Mouse (Mus musculus): ENCODE results near the gene Hoxb8.

GRCm38 (mm10) chr11:96314671-96315343 lies 33.1 kb downstream of the Hoxb8 start:
- no peak for TF ChIP-seq CTCF (IDR thresholded peaks at IDR 0.05; ENCODE audit: low read depth, low read length)
- no peak for TF ChIP-seq POLR2A (IDR thresholded peaks at IDR 0.05; ENCODE audit: extremely low read depth, insufficient read depth, low read length)

Data from liver, adult 2 months (tissue).